Mouse (Mus musculus) cerebellum, adult 2 months (tissue): ENCODE data around the gene Adcy6.

ENCODE experiments used
- CTCF ChIP-seq: fragments of 200-500 bp; IDR thresholded peaks from 2 replicates; pipeline ENCODE4 v1.5.1; 2011; ENCODE audit warnings: low read depth, mild to moderate bottlenecking, control low read depth, low read length, moderate library complexity, borderline replicate concordance; ENCODE audit not compliant: insufficient read depth
- POLR2A ChIP-seq: fragments of 200-500 bp; IDR thresholded peaks from 2 replicates; pipeline ENCODE4 v1.6.1; 2011; ENCODE audit warnings: low read length, control low read depth, borderline replicate concordance; ENCODE audit not compliant: insufficient read depth

GRCm38 (mm10) chr15:98606051-98606536 is 3.8 kb downstream of the Adcy6 start:
- no peak for TF ChIP-seq POLR2A
- TF ChIP-seq CTCF, result no peak
